Mouse (Mus musculus) spleen, adult 2 months (tissue): ENCODE data around the gene Slc35e3. TPM values are rescaled to one million over a fixed set of nuclear protein-coding genes. Genes with fewer than 3 reads are reported as not detected.

Experiments used
- DNase-seq, 2 experiments: peaks; one replicate each; pipeline versions ENCODE4 v3.0.0 to v3.0.0-alpha.2; 2012 to 2021; ENCODE audit warnings: low spot score in 2 of 2, low read depth in 1 of 2
- H3K27ac ChIP-seq: fragments of 200-500 bp; 2 replicates; pipeline ENCODE4 v1.5.1; 2012; ENCODE audit warnings: low read length, inconsistent platforms; ENCODE audit not compliant: insufficient read depth
- H3K27me3 ChIP-seq: fragments of 200-500 bp; 2 replicates; pipeline ENCODE4 v1.6.1; 2012; ENCODE audit warnings: mild to moderate bottlenecking, moderate library complexity, low read length, inconsistent platforms; ENCODE audit not compliant: control insufficient read depth, insufficient read depth
- H3K36me3 ChIP-seq: fragments of 200-500 bp; 2 replicates; pipeline ENCODE4 v1.6.1; 2012; ENCODE audit warnings: mild to moderate bottlenecking, low read length, inconsistent platforms; ENCODE audit not compliant: control insufficient read depth, insufficient read depth
- H3K4me1 ChIP-seq: fragments of 200-500 bp; 2 replicates; pipeline ENCODE4 v1.6.1; 2011; ENCODE audit warnings: inconsistent platforms; ENCODE audit not compliant: control insufficient read depth, insufficient read depth, insufficient read length
- H3K4me3 ChIP-seq: fragments of 200-500 bp; 2 replicates; pipeline ENCODE4 v1.5.1; 2011; ENCODE audit warnings: mild to moderate bottlenecking, inconsistent platforms; ENCODE audit not compliant: insufficient read depth, insufficient read length; ENCODE audit errors: extremely low read depth
- CTCF ChIP-seq: fragments of 200-500 bp; IDR thresholded peaks from 2 replicates; pipeline ENCODE4 v1.5.1; 2011; ENCODE audit warnings: mild to moderate bottlenecking, inconsistent platforms; ENCODE audit not compliant: insufficient read depth, insufficient read length, insufficient replicate concordance; ENCODE audit errors: extremely low read depth
- POLR2A ChIP-seq: fragments of 200-500 bp; IDR thresholded peaks from 2 replicates; pipeline ENCODE4 v1.6.1; 2011; ENCODE audit warnings: low read depth, low read length, inconsistent platforms
- WGBS: fragments of 180-500 bp; shearing (Covaris S2); methylation state at CpG from one replicate; pipeline ENCODE4 v1.1.7; 2018; 5-methylcytosine and 5-hydroxymethylcytosine counted together
- polyA plus RNA-seq: library from polyadenylated mRNA; depleted of rRNA; stranded (reverse); fragments of >200 nt; gene quantifications from 2 replicates; pipeline ENCODE4 v1.2.3, GENCODE M21; 2012

Gene Slc35e3
- polyA plus RNA-seq, 1 experiment = 5.6 TPM

- H3K27me3 ChIP-seq = no peaks in the 10 kb centered on the region
- 96% methylated on average over 8 of the region's 8 CpGs for WGBS
- TF ChIP-seq POLR2A = no peak
- TF ChIP-seq CTCF = no peak
- no peak overlapping the region for H3K4me3 ChIP-seq
- H3K27ac ChIP-seq = no peak overlapping the region
- no peaks in the 10 kb centered on the region for H3K36me3 ChIP-seq
- no peaks in the 10 kb centered on the region; the same call in 1 of the 2 replicates for H3K4me1 ChIP-seq
- DNase-seq = no peak
Measured at GRCm38 (mm10) chr10:117713466-117713865, 32.7 kb downstream of the Slc35e3 start.

GRCm38 (mm10) chr10:117712871-117713270, 33.3 kb downstream of the Slc35e3 start:
- no peaks in the 10 kb centered on the region for H3K27me3 ChIP-seq
- no peaks in the 10 kb centered on the region; the same call in 1 of the 2 replicates for H3K4me1 ChIP-seq
- no peak for TF ChIP-seq CTCF
- TF ChIP-seq POLR2A = no peak
- DNase-seq = no peak
- H3K36me3 ChIP-seq = no peaks in the 10 kb centered on the region
- no peak overlapping the region for H3K4me3 ChIP-seq
- 91% methylated on average over 9 of the region's 9 CpGs for WGBS
- no peak overlapping the region for H3K27ac ChIP-seq

DNA sequence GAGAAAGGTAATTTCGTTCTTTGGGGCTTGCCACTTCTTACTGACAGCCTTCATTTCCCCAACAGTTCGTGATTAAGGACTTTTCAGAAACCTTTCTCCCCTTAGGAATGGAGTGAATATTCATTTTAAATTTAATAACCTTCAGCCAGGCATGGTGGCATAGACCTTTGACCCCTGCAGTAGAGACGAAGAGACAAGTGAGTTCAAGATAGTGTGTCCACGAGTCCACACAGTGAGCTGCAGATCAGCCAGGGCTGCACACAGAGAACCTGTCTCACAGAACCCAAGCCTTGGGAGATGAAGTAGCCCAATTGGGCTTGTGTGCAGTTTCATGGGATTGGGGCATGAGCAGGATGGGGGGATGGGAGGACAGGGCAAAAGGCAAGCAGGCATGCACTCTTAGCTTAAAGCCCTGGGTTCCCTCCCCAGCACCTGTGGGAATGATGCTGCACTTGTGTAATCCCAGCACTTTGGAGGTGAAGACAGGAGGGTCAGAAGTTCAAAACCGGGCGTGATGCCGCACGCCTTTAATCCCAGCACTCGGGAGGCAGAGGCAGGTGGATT, 33.9 kb downstream of the Slc35e3 start:
- 94% methylated on average over 9 of the region's 9 CpGs for WGBS
- H3K36me3 ChIP-seq = peaks cover 1% of the 10 kb centered on the region
- TF ChIP-seq POLR2A = no peak
- no peak for DNase-seq
- H3K4me1 ChIP-seq = no peaks in the 10 kb centered on the region; the same call in 1 of the 2 replicates
- no peaks in the 10 kb centered on the region for H3K27me3 ChIP-seq
- no peak overlapping the region for H3K27ac ChIP-seq
- no peak overlapping the region for H3K4me3 ChIP-seq

DNA sequence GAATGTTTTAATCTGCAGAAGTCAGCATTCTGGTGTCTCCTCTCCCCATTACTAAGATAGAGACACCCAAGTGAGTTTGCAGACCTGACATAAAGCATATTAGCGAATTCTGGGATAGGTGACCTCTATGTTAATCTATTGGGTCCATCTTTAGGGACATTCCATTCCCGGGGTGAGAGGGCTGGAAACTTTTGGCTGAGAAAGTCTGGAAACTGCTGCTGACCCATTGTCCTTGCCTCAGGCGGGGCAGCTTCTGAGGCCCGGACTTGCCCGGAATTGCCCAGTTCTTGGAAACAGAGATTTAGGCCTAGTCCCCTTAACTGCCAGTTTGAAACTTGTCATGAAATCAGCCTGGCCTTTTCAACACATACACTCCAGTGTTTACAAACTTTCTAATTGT, 34.8 kb downstream of the Slc35e3 start:
- Histone ChIP-seq H3K4me3 (no peak overlapping the region; the same call in 1 of the 2 replicates), H3K27ac (no peak overlapping the region), H3K4me1 (no peaks in the 10 kb centered on the region; the same call in 1 of the 2 replicates), H3K36me3 (peaks cover 7% of the 10 kb centered on the region), H3K27me3 (no peaks in the 10 kb centered on the region)
- 82% methylated on average over 5 of the region's 5 CpGs for WGBS
- TF ChIP-seq CTCF = no peak
- no peak for TF ChIP-seq POLR2A
- DNase-seq = no peak

- no peaks in the 10 kb centered on the region for H3K27me3 ChIP-seq
- H3K4me3 ChIP-seq = peak within 1 kb of the TSS; percentile 99
- DNase-seq = peak; percentile 88 to 96
- peak within 1 kb of the TSS; percentile 96 for H3K27ac ChIP-seq
- H3K36me3 ChIP-seq = peaks cover 8% of the 10 kb centered on the region
- TF ChIP-seq POLR2A (peak; percentile 68), CTCF (peak; percentile 80)
- WGBS = under 1% methylated on average over 52 of the region's 52 CpGs
- H3K4me1 ChIP-seq = no peaks in the 10 kb centered on the region; the same call in 1 of the 2 replicates
Measured at GRCm38 (mm10) chr10:117710604-117711141, 35.5 kb downstream of the Slc35e3 start, which contains the start of gene Mdm2. Gene Mdm2 (minus strand): TSS chr10:117710758.

GRCm38 (mm10) chr10:117709930-117710603, 36.1 kb downstream of the Slc35e3 start:
- WGBS = 2% methylated on average over 69 of the region's 71 CpGs
- H3K4me1 ChIP-seq = no peaks in the 10 kb centered on the region; the same call in 1 of the 2 replicates

More at GRCm38 (mm10) chr10:117709930-117710603, 36.1 kb downstream of the Slc35e3 start:
- DNase-seq = peak; percentile 18 to 62
- no peak for TF ChIP-seq POLR2A
- TF ChIP-seq CTCF = no peak
- H3K27ac ChIP-seq = peak overlapping the region; percentile 96
- H3K27me3 ChIP-seq = no peaks in the 10 kb centered on the region
- H3K36me3 ChIP-seq = peaks cover 10% of the 10 kb centered on the region
- H3K4me3 ChIP-seq = peak overlapping the region; percentile 99
